Mouse (Mus musculus): Measurements from ENCODE around the gene Gm49380.

The Gm49380 gene

GRCm38 (mm10) chr9:44022100-44022847, 91.0 kb downstream of the Gm49380 start:
- DNase-seq (ENCODE audit: low read depth, low spot score): no peak

GRCm38 (mm10) chr9:44020001-44020400, 93.3 kb downstream of the Gm49380 start:
- no peak for DNase-seq (ENCODE audit: low read depth, low spot score)

DNA sequence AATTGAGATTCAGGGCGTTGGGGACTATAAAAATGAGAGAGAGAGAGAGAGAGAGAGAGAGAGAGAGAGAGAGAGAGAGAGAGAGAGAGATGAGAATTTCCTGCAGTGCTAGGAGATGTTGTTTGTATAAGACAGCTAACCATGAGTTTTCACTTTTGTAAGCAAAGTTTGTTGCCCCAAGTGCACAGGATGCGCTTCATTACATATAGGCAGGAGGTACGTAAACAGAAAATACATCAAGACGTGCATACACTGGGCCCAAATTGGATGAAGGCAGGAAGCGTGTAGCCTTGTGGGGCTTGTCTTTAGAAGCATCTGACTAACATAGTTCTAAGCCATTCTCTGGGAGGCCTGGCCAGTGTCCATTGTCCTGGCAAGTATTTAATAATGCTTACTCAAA, 95.5 kb downstream of the Gm49380 start:
- no peak for DNase-seq (ENCODE audit: low read depth, low spot score)

Data from retina, postnatal 7 days (tissue).